Mouse (Mus musculus): ENCODE data around the gene Trak2.

The Trak2 gene

GRCm38 (mm10) chr1:58973366-58974221 lies at the start of gene Trak2, which contains the start of gene Stradb:
Gene Trak2, minus strand, starts transcription at chr1:58973430.
Gene Stradb, plus strand, starts transcription at chr1:58973522.
- peak; percentile 98 for DNase-seq

GRCm38 (mm10) chr1:59021556-59021955 lies 48.3 kb upstream of the Trak2 start:
- peak; percentile 75 for DNase-seq

- peak; percentile 56 for DNase-seq
These were observed 36.0 kb upstream of the Trak2 start for GRCm38 (mm10) chr1:59009250-59009649.

- DNase-seq: no peak
These were observed 22.1 kb upstream of the Trak2 start for GRCm38 (mm10) chr1:58995313-58995712.

DNA sequence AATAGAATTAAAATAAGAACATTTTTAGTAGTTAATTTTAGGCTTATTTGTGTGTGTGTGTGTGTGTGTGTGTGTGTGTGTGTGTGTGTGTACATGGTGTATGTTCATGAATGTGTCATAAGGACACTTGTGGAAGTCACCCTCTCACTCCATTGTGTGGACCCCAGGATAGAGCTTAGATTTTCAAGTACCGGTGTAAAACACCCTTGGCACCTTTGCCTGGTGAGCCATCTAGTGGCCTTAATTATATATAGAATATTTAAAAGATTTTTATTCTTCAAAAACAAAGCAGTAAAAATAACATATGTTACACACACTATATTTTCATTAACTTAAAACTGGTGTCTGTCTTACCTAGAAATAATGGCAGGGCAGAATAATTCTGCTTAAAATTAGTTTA lies 20.5 kb upstream of the Trak2 start:
- DNase-seq: no peak

GRCm38 (mm10) chr1:58993144-58993543 lies 19.9 kb upstream of the Trak2 start:
- DNase-seq: no peak

DNA sequence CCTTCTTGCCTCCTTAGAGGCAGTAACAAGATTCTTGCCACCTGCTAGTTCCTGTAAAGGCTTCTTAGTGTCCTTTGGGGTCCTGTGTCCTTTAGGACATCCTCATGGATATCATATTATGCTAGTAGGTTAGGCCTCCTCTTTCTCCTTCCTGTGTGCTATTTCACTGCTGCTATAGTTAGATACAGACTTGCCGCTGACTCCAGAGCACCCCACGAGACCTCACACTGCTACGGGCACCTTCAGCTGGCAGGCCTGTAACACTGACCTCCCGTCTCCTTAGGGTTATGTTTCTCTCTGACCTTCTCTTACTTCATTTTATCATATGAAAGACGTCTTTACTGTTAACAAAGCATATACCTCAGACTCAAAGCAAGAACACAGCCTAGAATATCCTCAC lies 11.4 kb upstream of the Trak2 start:
- no peak for DNase-seq

DNA sequence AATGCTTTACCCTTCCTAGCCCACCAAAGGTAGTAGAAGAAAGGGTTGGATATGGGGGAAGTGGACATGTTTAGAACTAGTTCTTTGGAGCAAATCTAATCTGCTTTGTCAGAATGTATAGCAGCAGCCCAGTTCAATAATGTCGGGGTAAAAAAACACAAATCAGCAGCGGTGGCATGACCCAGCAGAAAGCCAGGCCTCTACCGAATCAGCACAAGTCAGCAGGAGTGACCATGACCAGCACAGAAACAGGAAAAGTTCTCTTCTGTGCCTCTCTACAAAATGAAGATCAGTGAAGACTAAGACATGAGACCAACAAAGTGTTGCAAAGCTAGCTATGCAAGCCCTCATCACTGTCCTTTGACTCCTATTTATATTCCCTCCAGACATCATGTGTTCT lies 9.0 kb upstream of the Trak2 start:
- no peak for DNase-seq

DNA sequence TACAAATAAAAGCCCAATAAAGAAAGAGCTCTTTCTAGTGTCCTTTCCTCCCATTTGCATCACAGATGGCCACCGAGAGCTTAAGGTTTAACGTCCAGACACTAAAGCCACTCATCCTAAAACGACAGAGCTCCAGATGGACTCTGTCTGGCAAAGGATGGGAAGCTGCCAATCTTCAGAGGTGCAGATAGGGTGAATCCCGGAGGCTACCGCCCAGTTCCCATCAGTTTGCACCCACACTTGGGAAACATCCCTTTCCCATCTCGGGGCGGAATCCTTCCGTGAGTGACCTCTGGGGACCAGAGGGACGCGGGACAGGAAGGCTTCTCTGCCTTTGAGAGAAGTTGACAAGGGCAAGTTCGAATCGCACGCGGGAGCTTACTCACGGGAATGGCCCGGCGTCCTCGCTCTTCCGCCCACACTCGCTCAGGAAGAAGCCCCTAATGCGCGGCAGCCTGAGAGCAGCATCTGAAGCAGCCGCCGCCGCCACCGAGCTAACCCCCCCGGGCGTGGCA lies 322 bp downstream of the Trak2 start:
- DNase-seq: no peak

DNA sequence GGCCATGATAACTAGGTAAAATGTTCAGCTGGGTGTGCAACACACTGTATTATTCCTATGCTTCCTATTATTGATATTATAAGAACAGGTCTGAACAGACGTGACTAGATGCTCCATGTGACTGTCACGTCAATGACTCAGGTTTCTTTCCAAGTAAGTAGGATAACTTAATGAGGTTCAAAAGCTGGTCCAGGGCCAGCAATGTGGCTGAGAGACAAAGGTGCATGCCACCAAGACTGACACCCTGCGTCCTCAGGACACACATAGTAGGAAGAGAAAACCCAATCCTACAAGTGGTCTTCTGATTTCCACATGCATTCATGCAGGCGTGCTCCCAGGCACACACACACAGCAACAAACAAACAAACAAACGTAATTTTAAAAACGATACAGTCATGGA lies 2.1 kb downstream of the Trak2 start:
- peak; percentile 45 for DNase-seq

- peak; percentile 83 for DNase-seq
These were observed 3.2 kb downstream of the Trak2 start for GRCm38 (mm10) chr1:58970054-58970453.

DNA sequence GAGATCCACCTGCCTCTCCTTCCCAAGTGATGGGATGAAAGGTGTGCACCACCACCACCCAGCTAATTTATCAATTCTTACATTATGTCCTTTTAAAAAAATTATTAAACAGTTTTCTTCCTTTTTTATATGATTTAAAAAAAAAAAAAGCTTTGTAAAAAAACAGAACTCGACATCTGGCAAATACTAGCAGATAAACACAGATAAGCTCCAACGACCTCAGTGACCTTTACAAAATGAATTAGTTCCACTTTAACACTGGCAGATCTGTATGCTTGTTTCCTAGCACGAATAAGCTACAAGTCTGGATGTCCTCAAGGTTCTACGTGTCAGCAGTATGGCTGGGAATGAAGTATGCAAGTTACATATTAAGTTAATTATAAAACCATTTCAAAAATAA lies 5.7 kb downstream of the Trak2 start:
- DNase-seq: no peak

- no peak for DNase-seq
These were observed 10.4 kb downstream of the Trak2 start for GRCm38 (mm10) chr1:58962865-58963264.

DNA sequence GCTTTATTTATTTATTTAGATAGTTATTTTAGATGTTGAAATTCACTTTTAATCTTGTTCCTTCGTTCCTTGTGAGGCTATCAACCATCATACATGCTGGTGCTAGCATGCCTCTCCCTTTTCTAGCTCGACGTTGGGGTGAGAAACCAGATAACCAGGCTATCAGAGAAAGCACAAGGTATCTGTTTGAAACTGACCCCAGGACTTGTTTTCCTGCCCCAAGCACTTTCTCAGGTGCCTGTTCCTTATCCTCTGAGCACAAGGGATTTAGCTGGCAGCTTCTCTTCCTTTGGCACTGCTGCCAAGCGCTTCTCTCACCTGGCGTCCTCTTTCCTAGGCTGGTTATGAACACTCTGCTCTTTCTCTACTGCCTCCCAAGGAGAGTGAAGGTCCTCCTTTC lies 10.8 kb downstream of the Trak2 start:
- DNase-seq: peak; percentile 50

DNA sequence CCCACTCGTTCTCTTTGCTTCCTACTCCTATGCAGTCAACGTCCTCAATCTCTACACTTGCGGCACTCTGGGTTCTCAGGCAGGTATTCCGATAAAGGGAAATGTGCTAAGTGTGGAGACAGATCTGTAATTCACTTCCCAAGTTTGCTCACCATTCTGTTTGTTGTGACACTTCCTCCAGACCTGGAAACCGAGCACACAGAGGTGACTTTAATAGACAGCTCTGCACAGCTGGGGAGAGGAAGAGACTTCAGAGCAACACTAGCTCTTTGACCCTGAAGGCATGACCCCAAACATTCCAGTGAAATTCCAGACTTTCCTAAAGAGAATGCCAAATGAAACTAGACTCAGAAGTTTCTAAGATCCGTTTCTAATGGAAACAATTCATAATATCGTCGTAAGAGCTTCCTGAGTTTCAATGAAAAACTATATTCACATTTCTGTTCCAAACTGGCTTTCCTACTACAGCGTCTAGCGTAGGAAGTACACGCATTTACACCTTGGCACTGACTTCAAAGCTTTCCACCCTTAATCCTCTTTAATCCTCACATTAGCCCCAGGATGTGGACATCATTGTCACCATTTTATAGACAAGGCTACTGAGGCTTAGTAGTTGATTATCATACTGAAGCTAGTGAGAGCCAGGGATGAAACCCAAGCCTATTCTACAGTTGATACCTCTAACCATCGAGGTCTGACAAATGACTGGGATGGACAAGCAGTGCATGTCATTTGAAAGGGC lies 11.9 kb downstream of the Trak2 start:
- DNase-seq: peak; percentile 76

DNA sequence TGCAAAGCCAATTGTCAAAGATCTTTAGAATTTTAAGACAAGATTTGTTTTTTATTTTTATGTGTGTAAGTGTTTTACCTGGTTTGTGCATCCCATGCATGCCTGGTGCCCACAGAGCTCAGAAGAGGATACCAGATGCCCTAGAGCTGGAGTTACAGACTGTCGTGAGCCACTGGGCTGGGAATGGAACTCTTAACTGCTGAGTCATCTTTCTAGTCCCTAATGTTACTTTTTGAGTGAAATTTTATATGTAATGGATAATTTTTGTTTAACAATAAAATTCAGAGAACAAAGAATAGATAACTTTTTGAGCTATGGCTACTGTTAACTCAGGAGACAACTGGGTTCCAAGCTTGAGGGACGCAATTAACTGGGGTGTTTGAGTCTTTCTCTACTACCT lies 13.5 kb downstream of the Trak2 start:
- no peak for DNase-seq

- DNase-seq: peak; percentile 6
These were observed 14.3 kb downstream of the Trak2 start for GRCm38 (mm10) chr1:58958789-58959526.

DNA sequence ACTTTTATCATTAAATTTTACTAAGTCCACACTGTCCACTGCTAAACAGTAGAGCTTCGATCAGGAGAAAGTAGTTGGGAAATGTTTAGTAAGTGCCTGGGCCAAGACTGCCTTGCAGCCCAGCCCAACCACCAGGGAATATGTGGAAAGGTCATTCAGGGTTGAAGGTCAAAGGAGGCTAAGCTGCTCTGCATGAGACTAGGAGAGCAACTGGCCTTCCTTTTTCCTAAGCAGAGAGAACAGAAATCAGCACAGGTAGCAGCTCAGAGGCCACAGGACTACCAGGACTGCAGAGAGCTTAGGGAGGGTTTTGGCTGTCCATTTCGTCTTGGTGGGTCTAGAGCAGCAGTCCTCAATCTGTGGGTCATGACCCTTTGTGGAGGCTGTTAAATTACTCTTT lies 15.3 kb downstream of the Trak2 start:
- DNase-seq: peak; percentile 65

DNA sequence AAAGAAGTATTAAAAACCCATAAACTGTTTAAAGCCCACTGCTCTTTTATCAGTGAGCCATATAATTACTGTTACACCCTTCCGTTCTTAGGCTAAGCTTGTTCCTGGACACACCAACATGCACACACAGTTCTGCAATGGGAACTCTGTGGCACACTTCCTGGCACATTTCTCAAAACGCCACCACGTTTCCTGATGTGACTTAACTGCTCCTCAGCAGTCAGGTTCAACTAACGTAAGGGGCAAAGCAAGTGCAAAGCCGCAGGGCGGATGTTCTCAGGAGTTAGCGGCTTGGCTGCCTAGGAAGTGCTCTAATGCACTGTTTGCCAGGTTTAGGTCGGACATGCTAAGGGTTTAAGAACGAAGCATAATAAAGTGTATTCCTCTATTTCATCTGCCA lies 17.0 kb downstream of the Trak2 start:
- DNase-seq: peak; percentile 59

GRCm38 (mm10) chr1:58955716-58956115 lies 17.5 kb downstream of the Trak2 start:
- peak; percentile 23 for DNase-seq

GRCm38 (mm10) chr1:58954578-58955410 lies 18.4 kb downstream of the Trak2 start:
- no peak for DNase-seq

Data from kidney, adult 9 months (tissue).